Mouse (Mus musculus): ENCODE measurements at regions not wholly inside any gene's neighbourhood (a gene's known extent, or its start where the extent isn't known, plus 50 kb on each side); places are given as distances from the start of the nearest gene placed in this dataset.

DNA sequence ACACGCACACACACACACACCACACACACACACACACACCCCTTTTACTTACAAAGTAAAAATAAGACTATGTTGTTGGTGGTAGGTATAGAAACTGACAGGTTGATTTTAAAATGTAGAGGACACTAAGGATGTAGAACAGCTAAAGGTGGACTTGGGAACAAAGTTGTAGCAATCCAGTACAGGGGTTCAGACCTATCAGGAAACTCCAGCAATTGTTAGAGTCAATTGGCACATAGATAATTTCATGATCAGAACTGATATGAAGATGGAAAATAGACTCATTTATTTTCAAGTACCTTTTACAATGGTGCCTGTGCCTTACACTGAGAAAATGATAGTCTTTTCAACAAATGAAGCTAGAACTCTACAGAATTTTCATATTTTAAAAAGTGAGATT, 122.3 kb upstream of the Max start:
- TF ChIP-seq GATA1 (IDR thresholded peaks at IDR 0.05; ENCODE audit: low read length) (no peak), TAL1 (IDR thresholded peaks at IDR 0.05; ENCODE audit: low read length) (no peak)

Data from erythroblast, embryonic 14.5 days (primary cell).